Mouse (Mus musculus) layer of hippocampus, adult 9-11 months (tissue): ENCODE results near the gene Prkcb.

ENCODE experiments used
- DNase-seq: peaks from one replicate; pipeline ENCODE4 v3.0.0; 2022

The Prkcb gene

DNA sequence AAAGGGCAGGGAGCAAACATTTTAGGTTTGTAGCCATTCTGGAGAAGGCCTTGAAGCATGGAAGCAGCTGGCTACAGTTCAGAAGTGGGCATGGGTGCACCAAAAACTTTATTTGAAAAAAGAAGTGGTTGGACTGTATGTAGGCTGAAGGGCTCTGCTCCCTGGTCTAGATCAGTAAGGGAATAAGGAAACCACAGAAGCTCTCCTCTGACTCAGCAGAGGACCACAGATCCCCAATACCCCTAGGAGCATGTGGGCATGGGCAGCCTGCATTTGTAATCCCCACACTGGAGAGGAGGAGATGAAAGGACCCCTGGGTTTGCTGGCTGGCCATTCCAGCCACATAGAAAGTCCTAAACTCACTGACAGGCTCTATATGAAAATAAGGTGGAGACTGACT, 88.3 kb downstream of the Prkcb start:
- DNase-seq = no peak

DNA sequence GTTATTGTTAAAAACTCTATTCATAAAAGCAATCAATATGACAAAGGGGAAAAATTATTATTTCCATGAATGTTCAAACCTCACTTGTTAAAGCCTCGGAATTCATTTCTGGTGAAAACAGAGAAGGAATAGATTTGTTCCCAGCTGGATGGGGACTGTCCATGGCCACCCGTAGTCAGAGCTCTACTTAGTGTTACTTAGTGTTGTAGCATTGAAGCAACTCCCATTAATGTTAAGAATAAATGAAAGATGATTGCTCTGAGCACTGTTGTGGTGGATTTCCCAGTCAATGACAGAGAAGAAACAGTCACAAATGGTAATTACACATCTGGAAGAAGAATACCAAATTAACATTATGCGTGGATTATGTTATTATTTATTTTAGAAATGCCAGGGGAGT, 89.4 kb downstream of the Prkcb start:
- no peak for DNase-seq

DNA sequence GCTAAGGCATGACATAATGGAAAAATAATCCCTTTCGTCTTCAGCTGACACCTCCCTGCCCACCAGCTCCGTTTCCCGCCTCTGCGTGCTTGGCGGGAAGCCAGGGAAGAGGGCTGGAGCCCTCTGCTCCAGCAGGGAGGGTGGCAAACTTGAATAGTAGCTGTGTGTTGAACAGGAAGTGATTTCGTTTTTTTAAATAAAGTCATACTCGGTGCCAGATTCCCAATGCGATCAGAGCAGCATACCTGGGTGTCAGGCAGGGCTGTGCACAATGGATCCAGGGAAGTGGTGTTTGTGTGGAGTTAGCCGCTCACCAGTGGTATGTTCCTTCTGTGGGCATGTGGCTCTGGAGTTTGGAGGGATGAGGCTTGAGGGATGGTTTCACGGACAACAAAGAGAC, 89.9 kb downstream of the Prkcb start:
- DNase-seq = no peak

DNA sequence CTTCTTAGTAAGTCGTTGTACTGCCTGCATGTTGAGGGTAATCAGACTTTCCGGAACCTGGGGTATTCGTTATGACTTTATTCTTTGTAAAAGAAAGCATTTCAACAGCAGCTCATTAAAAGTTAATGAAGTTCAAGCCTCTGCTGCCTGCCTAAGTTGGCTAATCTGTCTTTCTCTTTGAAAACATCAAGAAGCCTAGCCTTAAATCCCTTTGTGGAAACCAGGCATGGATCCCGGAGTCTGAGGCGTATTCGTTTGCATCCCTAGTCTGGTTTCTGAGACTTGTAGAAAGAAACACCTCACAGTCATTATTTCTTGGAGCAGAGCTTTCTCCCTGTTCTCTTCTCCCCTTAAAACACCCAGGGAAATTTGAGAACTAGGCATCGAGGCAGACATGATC, 90.7 kb downstream of the Prkcb start:
- no peak for DNase-seq

DNA sequence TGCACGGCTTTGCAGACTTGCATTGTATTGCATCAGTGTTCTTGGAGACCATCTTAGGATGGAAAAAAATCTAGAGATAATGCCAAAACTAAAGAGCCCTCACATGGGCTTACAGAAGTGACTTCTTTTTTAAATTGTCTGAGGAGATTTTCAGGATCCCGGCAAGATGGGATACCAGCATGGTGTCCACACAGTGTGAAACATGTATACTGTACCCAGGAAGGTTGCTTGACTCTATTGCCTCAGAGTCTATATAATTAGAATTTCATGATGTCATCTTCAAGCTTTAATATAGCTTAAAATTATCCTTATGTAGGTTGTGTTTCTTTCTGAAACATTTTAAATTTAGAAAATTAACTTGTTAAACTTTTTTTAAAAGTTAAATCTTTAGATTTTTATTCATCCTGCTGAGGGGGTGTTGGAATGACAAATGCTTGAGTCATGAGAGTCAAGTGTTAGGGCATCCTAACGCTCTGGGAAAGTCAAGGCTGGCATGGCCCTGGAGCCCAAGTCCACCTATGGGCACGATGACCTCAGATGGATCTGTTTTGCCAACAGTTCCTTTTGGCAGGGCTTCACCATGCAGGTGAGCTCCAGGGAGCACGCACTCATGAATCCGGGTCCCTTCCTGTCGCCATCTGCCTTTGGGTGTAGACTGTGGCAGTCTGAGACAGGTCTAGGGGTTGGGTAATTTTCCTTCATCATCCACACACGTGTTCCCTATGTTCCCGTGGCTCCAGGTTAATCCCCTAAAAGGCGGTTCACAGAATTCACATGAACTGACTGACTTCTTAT, 92.0 kb downstream of the Prkcb start:
- no peak for DNase-seq

DNA sequence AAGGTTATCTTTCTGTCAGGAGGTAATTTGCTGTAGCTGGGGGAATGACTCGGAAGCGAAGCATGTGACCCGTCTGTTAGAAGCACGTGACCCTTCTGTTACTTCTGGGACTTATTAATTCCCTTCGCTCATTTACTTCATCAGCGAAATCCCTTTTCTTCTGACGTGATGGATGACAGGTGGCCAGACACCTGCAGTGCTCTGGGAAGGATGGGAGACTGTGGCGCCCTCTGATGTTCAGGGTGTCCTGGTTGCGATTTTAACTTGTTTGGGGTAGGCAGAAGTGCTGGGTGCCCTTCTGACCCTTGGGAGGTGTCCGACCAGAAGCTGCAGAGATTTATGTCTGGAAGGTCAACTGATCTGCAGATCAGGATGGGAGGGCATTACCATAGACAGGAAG, 93.0 kb downstream of the Prkcb start:
- DNase-seq = no peak

DNA sequence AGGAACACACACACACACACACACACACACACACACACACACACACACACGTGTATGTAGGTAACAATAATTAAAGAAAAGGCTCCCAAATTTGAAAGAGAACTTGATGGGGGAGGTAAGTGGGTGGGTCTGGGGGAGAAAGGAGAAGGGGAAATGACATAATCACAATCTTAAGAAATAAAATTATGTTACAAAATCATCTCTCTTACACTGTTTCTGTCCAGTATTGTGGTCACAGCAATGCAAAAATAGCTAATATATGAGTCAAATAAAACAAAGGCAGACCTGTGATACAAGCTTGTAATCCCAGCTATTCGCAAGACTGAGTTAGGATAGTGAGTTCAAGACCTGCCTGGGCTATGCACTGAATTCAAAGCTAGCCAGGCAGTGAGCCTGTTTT, 94.7 kb downstream of the Prkcb start:
- no peak for DNase-seq

DNA sequence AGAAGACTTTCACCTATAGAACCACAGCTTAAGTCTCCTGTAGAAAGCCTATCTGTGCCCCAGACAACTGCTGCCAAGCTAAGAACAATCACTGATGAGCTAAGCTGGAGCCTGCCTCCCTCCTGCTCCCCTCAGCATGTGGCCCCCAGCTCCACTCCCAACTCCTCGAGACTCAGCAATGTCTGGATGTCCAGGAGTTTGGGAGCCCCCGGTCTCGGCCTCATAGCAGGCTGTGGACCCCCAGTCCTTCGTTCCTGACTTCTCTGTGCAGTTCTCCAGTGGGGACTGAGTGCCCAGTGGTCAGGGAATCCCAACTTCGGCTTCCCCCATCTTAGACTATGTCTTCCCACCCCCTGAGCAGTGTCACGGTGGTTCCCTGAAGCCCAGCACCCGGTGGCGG, 96.3 kb downstream of the Prkcb start:
- no peak for DNase-seq

DNA sequence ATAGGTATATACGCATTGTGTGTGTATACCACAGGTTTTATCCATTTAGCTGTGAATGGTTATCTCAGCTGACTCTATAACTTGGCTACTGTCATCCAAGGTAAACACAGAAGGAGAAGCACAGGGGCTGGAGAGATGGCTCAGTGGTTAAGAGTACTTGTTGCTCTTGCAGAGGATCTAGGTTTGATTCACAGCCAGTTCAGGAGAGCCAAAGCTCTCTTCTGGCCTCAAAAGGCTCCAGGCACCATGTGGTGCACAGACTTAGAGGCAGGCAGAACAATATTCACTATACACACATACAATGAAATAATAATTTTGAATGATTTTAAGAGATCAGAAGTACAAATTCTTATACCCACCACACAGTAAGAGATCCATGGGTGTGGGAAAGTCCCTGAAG, 98.0 kb downstream of the Prkcb start:
- no peak for DNase-seq

DNA sequence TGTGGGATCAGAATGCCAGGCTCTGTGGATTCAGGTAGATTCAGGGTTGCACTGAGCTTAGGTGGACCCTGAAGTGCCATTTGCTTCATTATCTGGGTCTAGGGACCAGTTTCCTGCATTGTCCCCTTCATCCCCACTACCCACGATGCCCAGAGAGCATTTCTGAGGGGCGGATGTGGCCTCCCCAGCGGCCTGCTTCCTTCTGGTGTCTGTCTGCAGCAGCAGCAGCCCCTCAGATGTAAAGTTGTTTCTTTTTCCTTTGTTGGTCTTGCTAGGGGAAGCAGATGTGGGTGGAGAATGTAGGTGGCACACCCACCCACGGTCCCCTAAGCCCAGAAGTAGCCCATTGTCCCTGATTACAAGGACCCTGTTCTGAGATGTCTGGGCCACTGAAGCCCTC, 99.3 kb downstream of the Prkcb start:
- DNase-seq = no peak

DNA sequence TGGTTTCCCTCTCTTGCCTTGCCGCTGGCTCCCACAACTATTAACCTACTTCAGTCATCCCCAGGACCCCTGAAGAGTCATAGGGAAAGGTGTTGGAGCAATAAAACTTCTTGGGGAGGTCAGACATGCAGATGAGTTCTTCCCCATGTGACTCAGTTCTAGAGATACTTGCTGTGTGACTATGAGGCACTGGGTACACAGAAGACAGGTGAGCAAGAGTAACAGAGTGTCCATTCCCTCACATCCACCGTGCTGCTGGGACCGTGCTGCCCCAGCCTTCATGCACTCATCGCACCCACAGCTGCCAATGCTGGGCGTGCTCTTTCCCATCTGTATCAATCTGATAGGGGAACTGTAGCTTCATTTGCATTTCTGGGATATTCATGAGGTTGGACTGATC, 100.3 kb downstream of the Prkcb start:
- DNase-seq = no peak

DNA sequence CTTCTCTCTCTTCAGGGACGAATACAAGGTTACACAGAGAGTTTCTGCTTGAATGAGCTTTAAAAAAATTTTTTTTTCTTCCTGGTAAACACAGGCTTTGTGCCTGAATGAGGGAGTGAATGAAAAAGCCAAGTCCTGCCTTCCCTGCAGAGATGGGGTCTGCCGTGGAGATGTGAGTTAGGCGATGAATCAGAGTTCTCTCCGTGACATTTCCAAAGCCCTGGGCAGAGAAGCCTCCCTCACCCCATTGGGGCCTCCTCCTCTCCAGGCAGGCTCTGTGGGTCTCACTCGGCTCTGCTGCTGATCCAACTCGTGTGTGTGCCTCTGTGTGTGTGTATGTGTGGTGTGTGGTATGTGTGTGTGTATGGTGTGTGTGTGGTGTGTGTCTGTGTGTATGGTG, 101.1 kb downstream of the Prkcb start:
- no peak for DNase-seq

DNA sequence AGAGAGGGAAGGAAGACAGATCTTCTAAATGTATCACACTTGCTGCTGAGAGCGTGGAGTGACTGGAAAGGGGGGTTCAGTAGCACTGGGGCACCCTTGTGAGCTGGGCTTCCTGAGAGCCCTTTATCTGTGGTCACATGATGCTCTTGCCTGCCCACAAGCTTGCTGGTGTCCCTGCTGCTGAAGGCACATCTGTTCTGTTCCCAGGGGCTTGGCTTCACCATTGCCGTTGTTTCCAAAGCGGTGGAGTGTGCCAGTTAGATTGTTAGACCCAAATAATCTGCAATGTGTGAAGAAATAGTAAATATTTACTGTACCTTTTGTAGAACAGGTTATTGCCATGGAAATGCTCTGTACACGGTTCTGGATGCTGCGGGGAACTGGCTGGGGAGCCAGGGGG, 101.6 kb downstream of the Prkcb start:
- DNase-seq = peak; percentile 47

DNA sequence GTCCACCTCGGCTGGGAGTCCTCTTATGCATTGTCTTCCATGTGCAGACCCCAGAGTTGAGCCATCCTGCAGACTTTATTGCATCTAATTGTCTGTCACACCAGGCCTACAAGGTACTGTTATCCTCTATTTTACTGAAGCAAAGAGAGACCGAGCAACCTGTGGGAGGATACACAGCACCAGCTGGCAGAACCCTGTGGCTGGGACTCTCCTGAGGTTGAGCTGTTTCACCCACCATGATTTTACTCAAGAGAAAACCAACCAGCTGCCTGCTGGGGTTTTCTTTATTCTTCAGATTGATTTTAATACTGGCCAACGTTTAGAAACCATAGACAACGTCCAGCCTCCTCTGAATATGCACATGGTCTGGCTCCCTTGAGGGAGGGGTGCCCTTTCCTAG, 102.1 kb downstream of the Prkcb start:
- no peak for DNase-seq

DNA sequence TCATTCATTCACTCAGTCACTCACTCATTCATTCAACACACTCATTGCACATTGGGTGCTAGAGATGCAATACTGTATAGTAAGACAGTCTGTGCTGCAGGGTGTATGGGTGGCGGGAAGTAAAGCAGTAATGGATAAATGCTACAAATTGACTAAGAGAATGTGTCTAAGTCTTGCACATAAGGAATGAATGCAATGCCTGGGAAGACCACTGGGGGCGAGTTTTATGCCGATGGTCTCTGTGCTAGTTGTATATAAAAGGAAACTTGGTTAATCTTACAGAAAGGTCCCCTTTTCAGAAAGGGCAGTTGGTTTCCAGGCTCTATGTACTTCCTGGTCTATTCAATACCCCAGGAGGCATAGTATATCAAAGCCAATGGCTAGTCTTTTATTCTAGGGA, 102.8 kb downstream of the Prkcb start:
- DNase-seq = no peak

DNA sequence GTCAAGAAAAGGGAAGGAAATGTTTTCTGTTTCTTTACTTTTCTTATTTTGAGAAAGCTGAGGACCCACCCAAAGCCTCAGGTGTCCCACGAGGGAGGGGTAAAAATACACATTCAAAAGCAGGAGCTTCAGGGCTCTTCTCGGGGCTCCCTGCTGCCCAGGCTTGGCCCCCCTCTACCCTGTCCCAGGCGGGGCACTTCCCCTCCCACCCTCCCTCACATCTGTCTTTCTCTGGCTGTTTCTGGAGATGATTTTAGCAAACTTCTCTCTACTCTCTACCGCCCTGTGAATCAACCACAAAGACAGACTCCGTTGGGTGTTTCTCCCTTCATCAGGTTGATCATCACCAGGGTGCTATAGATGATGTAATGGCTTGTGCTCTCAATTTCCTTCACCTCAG, 105.4 kb downstream of the Prkcb start:
- DNase-seq = no peak

DNA sequence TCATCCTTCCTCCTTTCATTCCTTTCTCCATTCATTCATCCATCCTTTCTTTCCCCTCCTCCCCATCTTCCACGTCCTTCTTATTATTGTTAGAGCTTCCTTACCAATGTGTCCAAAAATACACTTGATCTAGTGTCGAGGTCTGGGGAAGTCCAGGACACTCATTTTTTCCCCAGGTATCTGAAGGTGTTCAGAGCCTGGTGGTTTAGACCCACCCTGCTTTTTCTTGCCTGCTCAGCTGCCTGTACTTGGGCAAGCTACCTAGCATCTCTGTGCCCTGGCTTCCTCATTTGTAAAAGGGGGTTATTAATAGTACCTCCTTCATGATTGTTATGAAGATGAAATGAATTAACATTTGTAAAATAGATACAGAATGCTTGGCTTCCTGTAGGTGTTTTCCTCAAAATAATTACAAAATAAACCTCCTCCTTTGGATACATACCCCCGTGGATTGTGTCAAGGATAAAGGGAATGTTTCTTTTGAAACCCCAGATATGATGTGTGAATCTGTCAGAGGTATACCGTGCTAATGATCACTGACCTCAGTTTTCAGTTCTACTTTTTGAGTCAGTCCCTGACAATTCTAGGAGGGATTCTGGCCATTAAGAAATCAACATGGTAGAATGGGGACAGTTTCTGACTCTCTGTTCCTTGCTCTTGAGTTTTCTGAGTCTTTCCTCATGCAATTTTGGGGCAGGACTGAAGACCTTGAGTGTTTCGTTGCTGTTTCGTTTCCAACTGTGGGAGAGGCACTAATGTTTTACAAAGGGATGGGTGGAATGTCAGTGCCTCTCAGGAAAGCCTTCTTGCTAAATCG, 106.8 kb downstream of the Prkcb start:
- DNase-seq = no peak

DNA sequence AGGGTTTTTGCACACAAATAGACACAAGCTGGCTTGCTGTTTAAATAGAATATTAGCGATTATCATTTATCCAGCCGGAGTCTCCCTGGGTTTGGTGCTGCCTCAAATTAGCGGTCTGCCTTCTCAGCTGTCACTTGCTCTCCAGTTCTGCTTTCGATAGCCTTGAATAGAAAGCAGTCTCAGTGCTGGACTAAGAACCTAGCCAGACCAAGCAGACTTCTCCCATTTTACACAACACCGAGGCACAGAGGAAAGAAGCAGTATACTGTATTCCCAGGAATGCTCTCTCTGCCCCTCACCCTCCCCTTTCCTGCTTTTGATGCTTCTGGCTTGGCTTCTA, 107.4 kb downstream of the Prkcb start:
- peak; percentile 37 for DNase-seq

DNA sequence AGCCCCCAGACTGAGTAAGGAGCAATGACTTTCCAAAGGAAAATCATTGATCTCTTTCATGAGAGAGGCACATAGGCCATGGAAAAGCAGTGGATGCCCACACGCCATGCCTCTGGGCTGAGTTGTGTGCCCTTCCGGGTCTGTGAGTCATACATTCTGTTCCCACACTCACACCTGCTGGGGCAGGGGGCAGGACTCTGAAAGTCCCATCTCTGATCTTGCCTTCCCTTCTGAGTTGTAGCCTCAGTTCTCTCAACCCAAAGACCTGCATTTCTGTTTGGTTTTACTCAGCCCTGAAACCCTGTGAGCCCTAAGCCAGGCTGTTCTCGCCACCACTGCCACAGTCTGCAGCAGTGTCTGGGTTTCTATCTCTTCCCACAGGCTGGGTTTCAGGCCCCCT, 109.1 kb downstream of the Prkcb start:
- no peak for DNase-seq

DNA sequence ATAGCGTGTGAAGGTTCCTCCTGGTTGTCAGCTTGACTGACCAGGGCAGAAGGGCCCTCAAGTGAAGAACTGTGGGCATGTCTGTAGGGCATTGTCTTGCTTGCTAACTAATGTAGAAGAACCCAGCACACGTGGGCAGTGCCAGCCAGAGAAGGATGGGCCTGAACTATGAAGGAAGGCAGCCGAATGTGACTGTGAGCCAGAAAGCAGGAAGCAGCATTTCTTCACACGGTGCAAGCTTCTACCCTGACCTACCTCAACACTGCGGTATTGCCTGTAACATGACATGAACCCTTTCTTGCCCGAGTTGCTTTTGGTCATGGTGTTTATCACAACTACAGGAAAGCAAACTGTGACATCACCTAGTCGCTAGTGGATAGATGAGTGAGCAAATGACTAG, 113.5 kb downstream of the Prkcb start:
- no peak for DNase-seq

DNA sequence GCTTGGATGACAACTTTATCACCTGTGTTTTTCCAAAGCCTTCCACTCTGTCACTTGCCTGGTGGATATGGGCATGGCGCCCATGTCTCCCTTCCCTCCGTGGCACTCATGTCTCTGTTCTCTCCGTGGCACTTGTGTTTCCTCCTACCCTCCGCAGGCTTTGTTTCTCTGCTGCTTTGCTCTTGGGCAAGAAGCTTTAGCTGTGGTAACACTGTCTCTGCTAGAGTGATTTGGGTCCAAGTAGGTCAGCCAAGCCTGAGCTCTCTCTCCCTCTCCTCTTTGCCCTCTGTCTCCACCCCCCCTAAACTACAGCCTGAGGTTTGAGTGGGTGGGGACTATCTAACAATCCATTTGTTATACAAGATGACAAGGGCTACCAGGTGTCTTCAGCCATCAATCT, 114.8 kb downstream of the Prkcb start:
- no peak for DNase-seq

DNA sequence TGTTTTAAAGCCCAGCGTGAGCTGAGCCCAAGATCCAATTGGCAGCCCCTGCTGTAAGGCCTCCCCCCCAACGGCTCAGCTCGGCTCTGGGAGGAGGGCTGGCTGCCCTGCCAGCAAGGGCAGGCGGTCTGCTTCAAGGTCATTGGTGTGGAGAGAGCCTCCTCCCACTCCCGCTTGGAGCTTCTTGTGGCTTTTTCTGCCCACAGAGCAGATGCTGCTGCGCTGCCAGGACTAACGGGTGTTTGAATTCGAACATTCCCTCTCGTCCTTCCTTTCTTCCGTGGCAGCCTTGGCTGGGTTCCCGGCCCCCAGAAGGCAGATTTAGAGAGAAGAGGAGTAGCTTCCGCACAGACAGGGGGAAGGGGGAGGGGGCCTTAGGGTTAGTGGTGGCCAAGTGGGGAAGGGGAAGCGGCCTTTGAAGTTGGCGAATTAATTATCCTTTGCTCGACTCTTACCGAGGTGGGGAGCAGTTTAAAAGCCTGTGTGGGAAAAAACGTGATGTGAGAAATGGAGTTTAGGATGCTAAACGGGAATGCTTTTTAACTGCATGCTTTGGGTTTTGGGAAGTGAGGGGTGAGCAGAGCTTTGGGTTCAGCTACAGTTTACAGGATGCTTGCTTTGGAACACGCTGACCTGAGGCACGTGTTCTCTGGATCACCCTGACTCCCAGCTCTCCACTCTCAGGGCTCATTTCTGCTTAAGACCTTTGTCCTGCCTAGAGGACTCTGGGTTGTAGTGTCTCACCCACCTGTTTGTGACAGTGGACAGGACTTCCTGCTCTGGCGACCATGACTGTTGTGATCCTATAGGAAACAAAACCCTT, 116.2 kb downstream of the Prkcb start:
- DNase-seq = peak; percentile 90

DNA sequence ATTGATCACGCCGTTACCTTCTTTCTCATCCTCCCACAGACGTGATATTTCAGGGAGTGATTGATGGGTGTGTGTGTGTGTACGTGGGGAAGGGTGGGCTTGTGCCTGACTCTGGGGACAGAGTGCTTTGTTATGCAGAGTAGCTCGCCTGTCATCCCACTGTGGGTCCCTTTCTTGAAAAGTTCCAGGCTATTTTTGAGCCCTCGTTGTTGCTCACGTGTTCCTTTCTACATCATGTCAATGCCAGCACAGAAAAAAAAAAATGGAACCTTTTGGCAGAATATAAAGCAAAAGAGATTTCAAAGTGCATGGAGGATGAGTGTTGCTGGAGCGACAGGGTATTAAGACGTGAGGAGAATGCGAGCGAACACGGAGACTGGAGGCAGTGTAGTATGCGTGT, 118.1 kb downstream of the Prkcb start:
- no peak for DNase-seq

DNA sequence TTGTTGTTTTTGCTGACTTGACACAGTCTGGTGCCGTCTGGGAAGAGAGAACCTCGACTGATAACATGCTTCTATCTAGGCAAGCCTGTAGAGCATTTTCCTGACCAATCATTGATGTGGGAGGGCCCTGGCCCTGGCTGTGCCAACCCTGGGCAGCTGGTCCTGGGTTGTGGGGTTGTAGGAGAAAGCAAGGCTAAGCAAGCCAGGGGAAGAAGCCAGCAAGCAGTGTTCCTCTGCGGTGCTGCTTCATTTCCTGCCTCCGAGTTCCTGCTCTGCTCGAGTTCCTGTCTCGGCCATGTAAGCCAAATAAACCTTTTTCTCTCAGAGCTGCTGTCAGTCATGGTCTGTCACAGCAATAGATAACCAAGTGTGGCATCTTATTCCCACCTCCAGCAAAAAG, 121.4 kb downstream of the Prkcb start:
- DNase-seq = no peak
